Comparison of ENCODE assay signal across 14 mouse cellular contexts in the genomic region with DNA sequence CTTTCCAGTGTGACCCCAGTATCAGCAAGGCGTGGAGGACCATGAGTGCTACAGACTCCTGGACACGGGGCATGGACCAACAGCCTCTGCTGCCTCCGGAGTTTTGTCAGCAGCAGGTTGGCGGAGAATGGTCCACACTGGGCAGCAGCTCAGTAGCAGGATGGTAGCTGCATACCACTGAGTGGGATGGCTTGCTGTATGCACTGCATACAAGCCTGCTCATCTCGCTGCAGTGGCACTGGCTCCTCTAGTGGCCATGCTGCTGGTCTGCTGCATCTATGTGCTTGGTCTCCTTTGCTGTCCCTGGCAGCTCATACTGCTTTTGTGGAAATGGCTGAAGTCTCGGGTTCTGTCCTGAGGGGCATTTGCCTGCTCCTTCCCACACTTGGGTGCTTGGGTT. TPM values are rescaled to one million over a fixed set of nuclear protein-coding genes. Genes with fewer than 3 reads are reported as not detected.
A peak's percentile ranks its signal among the peaks of the same experiment; 100 is the strongest.
DNase-seq lines count a peak whose midpoint lies in the region; ATAC-seq and TF ChIP-seq lines count a peak whose summit lies in the region.
"Had no signal": no experiment of that assay in that cellular context is flagged by ENCODE, and none has a peak within 500 bp of the region (broad histone marks: within the 10 kb centered on the region; RNA-seq: fewer than 3 reads in every experiment).

No protein-coding gene starts in this region.

- H3K9me3 ChIP-seq in neural tube, embryonic 13.5 days = no peaks in the 10 kb centered on the region
- H3K9me3 ChIP-seq: embryonic facial prominence, embryonic 15.5 days; heart, embryonic 10.5 days had no signal

- intact Hi-C loops in heart, adult 2 months (cut with DNase I) = no loop called here
- intact Hi-C loops in left cerebral cortex, adult 2 months (cut with DNase I) = no loop called here
- intact Hi-C loops in left cerebral cortex, postnatal 25 days (cut with DNase I) = no loop called here

- no peak for TF ChIP-seq EP300 in heart, adult 2 months (IDR thresholded peaks at IDR 0.05; ENCODE audit: insufficient read depth, low read depth, low read length)

- no peak overlapping the region for H3K4me2 ChIP-seq in neural tube, embryonic 13.5 days
- H3K4me2 ChIP-seq: embryonic facial prominence, embryonic 15.5 days had no signal

- no peaks in the 10 kb centered on the region for H3K27me3 ChIP-seq in heart, adult 2 months (ENCODE audit: control insufficient read depth, insufficient read depth, low read length)
- H3K27me3 ChIP-seq in neural tube, embryonic 13.5 days = no peaks in the 10 kb centered on the region
- H3K27me3 ChIP-seq: CH12.LX; embryonic facial prominence, embryonic 15.5 days had no signal

- no peak overlapping the region for H3K4me3 ChIP-seq in heart, adult 2 months
- no peak overlapping the region for H3K4me3 ChIP-seq in left cerebral cortex, adult 2 months
- H3K4me3 ChIP-seq in neural tube, embryonic 13.5 days = no peak overlapping the region
- no peak overlapping the region for H3K4me3 ChIP-seq in embryonic fibroblast, embryonic 13.5 days (ENCODE audit: insufficient read depth, low read length)
- H3K4me3 ChIP-seq: embryonic facial prominence, embryonic 15.5 days; heart, embryonic 10.5 days had no signal

- H3K4me1 ChIP-seq in heart, adult 2 months (ENCODE audit: control insufficient read depth, insufficient read depth, low read length) = peaks cover 6% of the 10 kb centered on the region
- H3K4me1 ChIP-seq in neural tube, embryonic 13.5 days (replicated peaks) = peaks cover 53% of the 10 kb centered on the region
- H3K4me1 ChIP-seq in embryonic fibroblast, embryonic 13.5 days (ENCODE audit: control insufficient read depth, insufficient read depth, low read length) = peaks cover 8% of the 10 kb centered on the region; the same call in 1 of the 2 replicates

- no peak overlapping the region for H3K27ac ChIP-seq in heart, adult 2 months
- H3K27ac ChIP-seq in left cerebral cortex, adult 2 months = no peak overlapping the region
- H3K27ac ChIP-seq in neural tube, embryonic 13.5 days (replicated peaks) = no peak overlapping the region
- no peak overlapping the region for H3K27ac ChIP-seq in embryonic fibroblast, embryonic 13.5 days (ENCODE audit: insufficient read depth, low read length)
- H3K27ac ChIP-seq: embryonic facial prominence, embryonic 15.5 days; heart, embryonic 10.5 days had no signal

- TF ChIP-seq CTCF in heart, adult 2 months (IDR thresholded peaks at IDR 0.05) = 0 out of 2 replicates have a peak, but pooled peaks have one; percentile 9
- TF ChIP-seq CTCF in left cerebral cortex, adult 2 months (IDR thresholded peaks at IDR 0.05) = peak; percentile 45
- TF ChIP-seq CTCF in embryonic fibroblast, embryonic 13.5 days (IDR thresholded peaks at IDR 0.05; ENCODE audit: borderline replicate concordance, insufficient read depth, low read length) = peak; percentile 71; the same call in 1 of the 2 replicates

- peak; percentile 48; the same call in 1 of the 2 replicates for ATAC-seq in neural tube, embryonic 13.5 days (ENCODE audit: low read depth)
- ATAC-seq: hindbrain, embryonic 16.5 days had no signal

- 87% methylated on average over 6 of the region's 6 CpGs for WGBS in heart, adult 2 months
- 76% methylated on average over 6 of the region's 6 CpGs for WGBS in neural tube, embryonic 13.5 days

- no peak for TF ChIP-seq POLR2A in heart, adult 2 months (IDR thresholded peaks at IDR 0.05; ENCODE audit: insufficient read depth, low read depth, low read length)
- TF ChIP-seq POLR2A in embryonic fibroblast, embryonic 13.5 days (IDR thresholded peaks at IDR 0.05; ENCODE audit: low read depth, low read length) = no peak

- no peaks in the 10 kb centered on the region for H3K36me3 ChIP-seq in heart, adult 2 months (ENCODE audit: control insufficient read depth, insufficient read depth, low read length)
- no peaks in the 10 kb centered on the region for H3K36me3 ChIP-seq in neural tube, embryonic 13.5 days
- H3K36me3 ChIP-seq: embryonic facial prominence, embryonic 15.5 days had no signal

- no peak overlapping the region for H3K9ac ChIP-seq in heart, adult 2 months (ENCODE audit: low read depth, low read length)
- no peak overlapping the region for H3K9ac ChIP-seq in neural tube, embryonic 13.5 days
- H3K9ac ChIP-seq: embryonic facial prominence, embryonic 15.5 days had no signal

- H3K79me2 ChIP-seq in heart, adult 2 months (replicated peaks; ENCODE audit: control insufficient read depth, insufficient read depth, low read length) = peaks cover 5% of the 10 kb centered on the region; the same call in 1 of the 2 replicates

- no peak for DNase-seq in heart, adult 2 months
- DNase-seq in heart, adult 8-10 months (ENCODE audit: low spot score) = no peak
- DNase-seq in left cerebral cortex, adult 2 months (ENCODE audit: extremely low spot score in 1 of 2, low spot score in 2 of 2) = no peak
- DNase-seq in left cerebral cortex, postnatal 25 days (ENCODE audit: low spot score in 2 of 2) = no peak
- no peak for DNase-seq in neural tube, embryonic 10.5 days (ENCODE audit: extremely low spot score, low spot score)
- DNase-seq in right cerebral cortex, postnatal 36 days (ENCODE audit: low spot score in 2 of 2) = no peak
- DNase-seq: right cerebral cortex, postnatal 25 days; thymus, adult 18-20 months had no signal

RNA-seq across cellular contexts. Expression of a gene that starts 34.8 kb away (rescaled TPM):
- total RNA-seq in heart, adult 2 months (2021) = 10 to 100 TPM; 32.1 to 32.4 TPM
- polyA plus RNA-seq in heart, adult 2 months (2012; rRNA removed) = 19.7 and 20.6 TPM in 2 replicates
- 10 to 100 TPM; 30.3 to 35.6 (median 32.7) TPM for total RNA-seq in heart, adult 8-10 months (2022)
- 10 to 100 TPM; 64.2 to 70.0 TPM for total RNA-seq in left cerebral cortex, adult 2 months (2021)
- total RNA-seq in left cerebral cortex, postnatal 25 days (2021) = 10 to 100 TPM; 57.5 to 62.0 TPM
- polyA plus RNA-seq in neural tube, embryonic 13.5 days (2015; fragmentation: Nextera tagmentation; extraction: Ambion mirVana) = 9.6 and 11.1 TPM in 2 replicates
- 31.7 TPM in 2 replicates for polyA plus RNA-seq in embryonic fibroblast, embryonic 13.5 days (2011; ENCODE audit: insufficient read length, low read depth, missing spikeins)

Comparison
In these comparisons a context has a peak if more than half of its experiments do, and no peak if none do; other contexts are left out.
1. CTCF ChIP-seq: peak in every context shown above with its lines; median percentile 71 in embryonic fibroblast, embryonic 13.5 days; 45 in left cerebral cortex, adult 2 months; 9 in heart, adult 2 months.